Mouse (Mus musculus) forebrain, embryonic 10.5 days (tissue): Measurements from ENCODE around the gene Fancc. TPM values are rescaled to one million over a fixed set of nuclear protein-coding genes. Genes with fewer than 3 reads are reported as not detected.

Source experiments
- DNase-seq: peaks from one replicate; pipeline ENCODE4 v3.0.0-alpha.2; 2017; ENCODE audit warnings: low spot score; ENCODE audit errors: extremely low spot score
- H3K27ac ChIP-seq: fragments of 300-500 bp; sonication (generic); 2 replicates; pipeline ENCODE4 v1.5.1; 2016; ENCODE audit warnings: mild to moderate bottlenecking
- H3K27me3 ChIP-seq: fragments of 300-500 bp; sonication (generic); 2 replicates; pipeline ENCODE4 v1.6.1; 2016; ENCODE audit warnings: mild to moderate bottlenecking; ENCODE audit not compliant: poor library complexity, severe bottlenecking
- H3K36me3 ChIP-seq: fragments of 300-500 bp; sonication (generic); replicated peaks from 2 replicates; pipeline ENCODE4 v1.6.1; 2016; ENCODE audit warnings: mild to moderate bottlenecking, moderate library complexity
- H3K4me1 ChIP-seq: fragments of 300-500 bp; sonication (generic); 2 replicates; pipeline ENCODE4 v1.6.1; 2016
- H3K4me3 ChIP-seq: fragments of 300-500 bp; sonication (generic); 2 replicates; pipeline ENCODE4 v1.5.1; 2016; ENCODE audit warnings: mild to moderate bottlenecking, moderate library complexity
- H3K9me3 ChIP-seq: fragments of 300-500 bp; sonication (generic); 2 replicates; pipeline ENCODE4 v1.6.1; 2016; ENCODE audit warnings: mild to moderate bottlenecking, moderate library complexity
- WGBS: fragments of 180-500 bp; shearing (Covaris S2); methylation state at CpG from one replicate; pipeline ENCODE4 v1.1.7; 2016; 5-methylcytosine and 5-hydroxymethylcytosine counted together
- polyA plus RNA-seq: library from polyadenylated mRNA; unstranded; fragments of >200 nt; fragmentation: Nextera tagmentation; extraction: Ambion mirVana; gene quantifications from 2 replicates; pipeline ENCODE4 v1.2.1, GENCODE M21; 2016

Fancc gene
- polyA plus RNA-seq, 1 experiment from 2014 or later, result 22.4 TPM

DNA sequence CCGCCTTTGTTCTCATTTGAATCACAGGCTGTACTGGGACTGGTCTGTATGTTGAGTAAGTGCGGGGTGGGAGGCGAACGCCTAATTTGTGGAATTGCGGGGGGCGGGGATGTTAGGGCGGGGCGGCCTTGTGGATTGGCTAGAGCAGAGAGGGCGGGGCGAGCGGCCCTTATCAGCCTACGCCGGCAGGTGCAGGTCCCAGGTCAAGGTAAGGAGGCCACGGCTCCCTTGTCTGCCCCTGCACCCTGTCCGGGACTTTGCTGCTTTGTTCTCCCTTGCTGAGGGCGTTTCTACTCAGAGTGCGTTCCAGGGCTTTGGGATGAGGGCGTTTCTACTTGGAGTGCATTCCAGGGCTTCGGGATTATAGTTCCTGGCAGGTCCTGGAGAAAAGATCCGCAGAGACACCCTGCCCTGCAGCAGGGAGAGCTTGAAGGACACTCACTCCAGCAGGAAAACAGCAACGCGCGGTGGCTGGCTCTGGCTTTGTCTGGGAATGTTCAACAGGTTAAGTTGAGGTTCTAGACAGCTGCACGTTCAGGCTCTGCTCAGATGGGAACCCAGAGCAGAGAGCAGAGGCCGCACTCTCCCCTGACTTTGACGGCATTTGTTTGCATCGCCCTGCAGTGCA lies 224.4 kb downstream of the Fancc start:
- H3K36me3 ChIP-seq, result no peaks in the 10 kb centered on the region
- H3K27ac ChIP-seq, result peak overlapping the region; percentile 79
- H3K4me1 ChIP-seq, result peaks cover 56% of the 10 kb centered on the region
- DNase-seq, result peak; percentile 83
- H3K4me3 ChIP-seq, result peak overlapping the region; percentile 59
- no peaks in the 10 kb centered on the region for H3K9me3 ChIP-seq
- WGBS, result under 1% methylated on average over 27 of the region's 27 CpGs
- peaks cover 81% of the 10 kb centered on the region for H3K27me3 ChIP-seq

DNA sequence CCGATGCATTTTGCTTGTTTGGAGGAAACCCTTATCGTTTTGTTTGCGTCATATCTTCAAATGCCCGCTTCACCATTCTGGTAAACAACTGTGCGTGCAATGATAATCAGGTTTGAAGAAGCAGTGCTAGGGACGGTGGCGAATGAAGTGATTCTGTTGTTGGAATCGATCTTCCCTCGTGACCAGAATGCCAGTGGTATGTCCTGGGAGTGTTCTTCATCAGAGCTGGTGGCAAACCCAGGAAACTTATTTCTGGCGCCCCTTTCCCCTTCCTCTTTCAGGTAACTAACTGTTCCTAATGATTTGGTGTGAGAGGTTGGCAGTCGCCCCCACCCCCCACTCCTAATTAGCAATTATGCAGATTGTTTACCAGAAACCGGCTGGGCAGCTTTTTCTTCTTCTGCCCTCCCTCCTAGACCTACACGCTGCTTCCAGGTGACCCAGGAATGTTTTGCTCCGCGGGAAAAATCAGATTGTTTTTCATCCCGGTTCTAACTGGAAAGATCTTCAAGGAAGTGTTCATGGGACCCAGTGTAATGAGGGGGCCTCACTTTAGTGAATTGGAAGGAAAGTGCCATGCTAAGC lies 225.0 kb downstream of the Fancc start:
- H3K27me3 ChIP-seq, result peaks cover 75% of the 10 kb centered on the region
- no peaks in the 10 kb centered on the region for H3K9me3 ChIP-seq
- H3K4me1 ChIP-seq, result peaks cover 56% of the 10 kb centered on the region
- peak; percentile 29 for DNase-seq
- 2% methylated on average over 16 of the region's 16 CpGs for WGBS
- peak overlapping the region; percentile 59 for H3K4me3 ChIP-seq
- peak overlapping the region; percentile 79 for H3K27ac ChIP-seq
- no peaks in the 10 kb centered on the region for H3K36me3 ChIP-seq

DNA sequence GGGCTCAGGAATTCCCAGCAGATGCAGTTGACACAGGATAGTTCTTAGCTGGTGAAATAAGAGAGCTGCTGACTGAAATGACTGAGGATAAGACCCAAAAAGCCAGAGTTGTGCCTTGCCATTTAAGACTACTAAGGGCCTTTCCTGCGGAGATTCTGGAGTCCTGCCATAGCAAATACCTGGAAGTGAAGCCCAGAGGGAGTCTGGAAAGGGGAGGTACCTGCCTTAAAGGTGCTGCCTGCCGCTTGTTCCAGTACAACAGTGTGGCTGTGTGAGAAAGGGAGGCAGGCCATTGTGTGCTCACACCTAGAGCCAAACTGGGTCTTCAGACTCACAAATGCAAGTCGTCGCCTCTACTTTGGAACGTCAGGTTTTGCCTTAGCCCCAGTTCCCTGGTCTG lies 226.9 kb downstream of the Fancc start:
- peaks cover 57% of the 10 kb centered on the region for H3K4me1 ChIP-seq
- peaks cover 57% of the 10 kb centered on the region for H3K27me3 ChIP-seq
- H3K4me3 ChIP-seq, result no peak overlapping the region
- no peaks in the 10 kb centered on the region for H3K36me3 ChIP-seq
- DNase-seq, result no peak
- no peaks in the 10 kb centered on the region for H3K9me3 ChIP-seq
- WGBS, result 17% methylated on average over 5 of the region's 5 CpGs
- H3K27ac ChIP-seq, result no peak overlapping the region

DNA sequence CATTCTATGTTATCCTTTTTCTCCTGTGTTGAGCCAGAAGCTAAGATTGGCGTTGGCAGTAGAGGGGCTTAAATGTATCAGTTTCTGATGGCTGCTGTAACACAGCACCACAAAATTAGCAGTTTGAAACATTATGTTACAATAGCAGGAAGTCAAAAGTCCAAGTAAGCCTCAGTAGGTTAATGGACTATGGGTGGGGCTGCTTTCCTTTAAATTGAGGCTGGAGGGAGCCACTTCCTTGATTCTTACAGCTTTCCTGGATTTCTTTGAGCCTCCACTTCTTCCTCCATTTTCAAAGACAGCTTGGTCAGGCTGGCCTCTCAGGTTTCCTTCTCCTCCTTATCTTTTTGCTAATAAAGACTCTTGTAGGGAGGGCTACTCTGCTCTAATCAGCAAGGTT lies 228.3 kb downstream of the Fancc start:
- peaks cover 44% of the 10 kb centered on the region for H3K4me1 ChIP-seq

DNA sequence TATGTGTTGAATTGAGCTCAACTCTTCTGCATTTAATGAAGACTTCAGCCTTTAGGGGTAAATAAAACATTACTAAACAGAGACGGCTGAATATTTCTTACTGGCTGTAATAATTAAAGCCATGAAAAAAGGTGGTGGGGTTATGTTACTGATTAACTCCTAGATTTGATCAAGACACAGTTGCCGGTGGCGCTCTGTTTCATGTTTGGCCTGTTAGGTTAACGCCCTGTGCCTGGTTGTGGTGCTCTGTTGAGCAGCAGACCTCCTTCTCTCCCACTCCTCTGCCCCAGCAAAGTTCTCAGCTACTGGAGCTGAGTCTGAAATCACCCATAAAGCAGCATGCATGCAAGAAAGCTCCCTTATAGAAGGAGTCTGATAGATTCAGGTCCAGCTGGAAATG lies 228.7 kb downstream of the Fancc start:
- WGBS, result 67% methylated on average over 4 of the region's 4 CpGs
- Histone ChIP-seq H3K36me3 (no peaks in the 10 kb centered on the region), H3K4me3 (no peak overlapping the region), H3K9me3 (no peaks in the 10 kb centered on the region), H3K4me1 (peaks cover 42% of the 10 kb centered on the region), H3K27me3 (peaks cover 41% of the 10 kb centered on the region), H3K27ac (no peak overlapping the region)
- DNase-seq, result no peak

More for the DNA sequence above, 228.3 kb downstream of the Fancc start:
- Histone ChIP-seq H3K27ac (no peak overlapping the region), H3K36me3 (no peaks in the 10 kb centered on the region), H3K4me3 (no peak overlapping the region), H3K9me3 (no peaks in the 10 kb centered on the region), H3K27me3 (peaks cover 43% of the 10 kb centered on the region)
- 45% methylated on average over 1 of the region's 1 CpGs for WGBS
- DNase-seq, result no peak

DNA sequence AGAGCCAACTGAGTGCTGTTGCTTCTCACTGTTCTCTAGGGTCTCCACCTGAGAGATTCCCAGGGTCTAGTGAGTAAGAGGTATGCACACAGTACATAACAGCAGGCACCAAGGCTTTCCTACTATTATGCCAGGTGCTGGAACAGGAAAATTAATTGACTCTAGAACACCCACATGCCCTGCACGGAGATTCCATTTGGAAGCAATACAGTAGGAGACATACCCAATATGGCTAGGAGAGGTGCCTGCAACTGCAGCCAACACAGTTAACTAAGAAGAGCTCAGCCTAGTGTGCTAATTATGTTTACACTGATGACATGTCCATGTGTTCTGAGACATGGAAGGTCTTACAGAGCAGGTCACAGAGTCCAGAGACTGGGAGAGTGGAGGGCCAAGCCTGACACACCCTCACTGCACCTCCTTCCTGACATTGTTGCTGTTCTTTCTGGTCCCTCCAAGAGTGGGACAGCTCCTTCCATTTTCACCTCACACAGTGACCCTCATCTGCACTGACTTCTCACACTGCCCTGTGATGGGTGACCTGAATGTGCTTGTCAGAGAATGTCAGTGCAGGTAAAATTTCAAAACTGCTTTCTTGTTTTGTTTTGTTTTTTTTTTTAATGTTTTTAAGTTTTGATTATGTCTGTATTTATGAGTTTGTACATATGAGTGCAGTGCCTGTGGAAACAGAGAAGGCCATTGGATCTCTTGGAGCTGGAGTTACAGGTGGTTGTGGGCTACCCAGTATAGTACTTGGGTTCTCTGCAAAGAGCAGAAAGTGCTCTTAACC lies 234.7 kb downstream of the Fancc start:
- Histone ChIP-seq H3K27ac (no peak overlapping the region), H3K4me1 (peaks cover 45% of the 10 kb centered on the region)

DNA sequence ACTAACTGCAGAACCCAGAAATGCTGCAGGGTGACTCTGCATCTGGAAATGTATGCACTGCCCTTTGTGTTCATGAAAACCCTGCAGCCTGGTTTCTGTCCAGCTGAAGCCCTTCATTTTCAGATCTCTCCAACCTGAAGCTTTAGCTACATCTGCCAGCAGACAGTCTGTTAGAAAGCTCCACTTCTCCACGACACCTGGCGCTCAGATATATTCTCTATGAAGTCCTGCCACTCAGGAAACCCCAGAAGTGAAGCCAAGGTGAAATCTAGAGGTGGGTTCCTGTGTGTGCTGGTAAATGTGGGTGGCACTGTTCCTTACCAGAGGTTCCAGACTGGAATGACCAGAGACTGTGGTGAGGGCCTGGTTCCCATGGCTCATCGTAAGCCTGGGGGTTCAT lies 235.4 kb downstream of the Fancc start:
- DNase-seq, result no peak
- Histone ChIP-seq H3K4me3 (no peak overlapping the region), H3K36me3 (peaks cover 17% of the 10 kb centered on the region), H3K27ac (no peak overlapping the region), H3K9me3 (no peaks in the 10 kb centered on the region), H3K27me3 (peaks cover 4% of the 10 kb centered on the region; the same call in 1 of the 2 replicates), H3K4me1 (peaks cover 46% of the 10 kb centered on the region)
- WGBS, result 96% methylated on average over 3 of the region's 3 CpGs

More for the DNA sequence above, 234.7 kb downstream of the Fancc start:
- Histone ChIP-seq H3K27me3 (peaks cover 4% of the 10 kb centered on the region; the same call in 1 of the 2 replicates), H3K36me3 (peaks cover 10% of the 10 kb centered on the region; the same call in 1 of the 2 replicates), H3K4me3 (no peak overlapping the region), H3K9me3 (no peaks in the 10 kb centered on the region)
- DNase-seq, result no peak
- WGBS, result 96% methylated on average over 1 of the region's 1 CpGs

DNA sequence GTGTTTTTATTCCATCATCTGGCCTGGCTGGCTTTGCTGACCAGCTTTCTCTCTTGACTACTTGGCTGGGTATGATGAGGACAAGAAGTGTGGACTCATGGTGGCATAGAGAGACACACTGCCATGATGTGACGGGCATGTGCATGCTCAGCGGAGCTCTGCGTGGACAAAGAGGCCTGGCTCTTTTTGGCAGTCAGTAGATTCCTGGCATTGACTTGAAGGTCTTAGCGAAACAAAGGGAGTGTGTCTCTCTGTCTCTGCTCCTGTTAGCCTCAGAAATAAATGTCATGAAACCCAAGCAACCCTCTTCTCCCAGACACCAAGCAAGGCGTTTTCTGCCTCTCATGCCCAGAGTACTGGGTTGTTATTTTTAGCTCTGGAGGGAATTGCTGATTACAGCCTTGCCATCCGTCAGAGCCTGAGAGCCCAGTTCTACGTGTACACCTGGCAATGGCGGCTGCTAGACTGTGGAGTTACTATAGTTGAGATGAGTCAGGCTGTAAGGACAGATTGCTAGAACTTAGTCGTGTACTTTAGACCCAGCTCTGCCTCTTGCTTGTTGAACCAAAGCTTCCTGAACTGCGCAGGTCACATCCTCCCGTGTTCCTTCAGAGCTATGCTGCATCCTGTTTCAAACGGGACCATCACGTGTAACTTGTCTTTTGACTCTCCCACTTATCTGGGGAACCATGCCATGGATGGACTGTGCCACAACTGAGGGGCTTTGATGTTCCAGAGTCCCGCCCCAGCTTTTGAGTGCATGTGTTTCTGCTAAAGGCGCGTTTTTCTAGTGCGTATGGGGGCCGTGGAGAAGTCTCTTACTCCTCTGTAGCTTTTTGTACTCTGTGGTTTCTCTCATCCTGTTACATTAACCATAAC lies 236.1 kb downstream of the Fancc start:
- Histone ChIP-seq H3K9me3 (no peaks in the 10 kb centered on the region), H3K4me1 (peaks cover 46% of the 10 kb centered on the region)
- 82% methylated on average over 18 of the region's 18 CpGs for WGBS

DNA sequence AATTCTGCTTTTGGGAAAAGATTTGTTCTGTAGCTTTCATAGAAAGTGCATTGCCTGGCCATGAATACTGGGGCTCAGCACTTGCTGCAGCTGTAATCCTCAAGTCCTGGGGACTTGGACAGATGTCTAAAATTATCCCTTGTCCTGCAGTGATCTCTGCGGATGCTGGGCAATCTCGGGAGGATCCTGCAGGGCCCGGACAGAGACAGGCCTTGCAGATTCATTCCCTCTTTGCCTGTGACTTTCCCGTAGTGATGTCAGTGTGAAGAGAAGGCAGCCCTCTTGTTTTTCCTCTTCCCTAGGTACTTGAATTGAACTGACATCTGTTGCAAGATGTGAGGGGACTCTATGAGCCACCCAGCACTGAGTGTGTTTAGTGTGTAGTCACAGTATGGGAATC lies 236.9 kb downstream of the Fancc start:
- DNase-seq, result no peak

More for the DNA sequence above, 236.1 kb downstream of the Fancc start:
- no peak overlapping the region for H3K4me3 ChIP-seq
- H3K27me3 ChIP-seq, result peaks cover 4% of the 10 kb centered on the region; the same call in 1 of the 2 replicates
- H3K36me3 ChIP-seq, result peaks cover 17% of the 10 kb centered on the region
- DNase-seq, result no peak
- H3K27ac ChIP-seq, result peak overlapping the region; percentile 70

DNA sequence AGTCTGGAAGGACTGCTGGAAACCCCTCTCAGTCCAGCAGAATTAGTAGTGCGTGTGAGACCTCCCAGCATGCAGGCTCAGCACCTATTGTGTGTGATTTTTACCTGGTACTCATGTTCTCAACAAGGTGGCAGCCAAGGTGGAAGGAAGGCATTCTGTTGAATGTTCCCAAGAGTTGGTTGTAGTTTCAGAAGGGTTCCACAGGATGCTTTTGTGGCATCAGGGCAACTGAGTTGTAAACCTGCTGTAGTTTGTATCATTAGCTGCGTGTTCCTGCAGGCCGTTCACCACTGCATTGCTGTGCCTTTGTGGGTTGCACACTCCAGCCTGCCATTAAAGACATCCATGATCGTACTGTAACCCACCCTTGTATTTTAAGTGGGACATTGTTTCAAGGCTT lies 238.4 kb downstream of the Fancc start:
- 91% methylated on average over 4 of the region's 4 CpGs for WGBS
- no peak for DNase-seq
- Histone ChIP-seq H3K27ac (peak overlapping the region; percentile 44; the same call in 1 of the 2 replicates), H3K27me3 (peaks cover 4% of the 10 kb centered on the region; the same call in 1 of the 2 replicates), H3K4me3 (no peak overlapping the region), H3K4me1 (peaks cover 49% of the 10 kb centered on the region), H3K9me3 (no peaks in the 10 kb centered on the region), H3K36me3 (peaks cover 17% of the 10 kb centered on the region)

More for the DNA sequence above, 236.9 kb downstream of the Fancc start:
- peaks cover 49% of the 10 kb centered on the region for H3K4me1 ChIP-seq
- H3K4me3 ChIP-seq, result no peak overlapping the region
- 56% methylated on average over 4 of the region's 4 CpGs for WGBS
- H3K9me3 ChIP-seq, result no peaks in the 10 kb centered on the region
- H3K36me3 ChIP-seq, result peaks cover 17% of the 10 kb centered on the region
- H3K27ac ChIP-seq, result peak overlapping the region; percentile 70; the same call in 1 of the 2 replicates
- peaks cover 4% of the 10 kb centered on the region; the same call in 1 of the 2 replicates for H3K27me3 ChIP-seq

DNA sequence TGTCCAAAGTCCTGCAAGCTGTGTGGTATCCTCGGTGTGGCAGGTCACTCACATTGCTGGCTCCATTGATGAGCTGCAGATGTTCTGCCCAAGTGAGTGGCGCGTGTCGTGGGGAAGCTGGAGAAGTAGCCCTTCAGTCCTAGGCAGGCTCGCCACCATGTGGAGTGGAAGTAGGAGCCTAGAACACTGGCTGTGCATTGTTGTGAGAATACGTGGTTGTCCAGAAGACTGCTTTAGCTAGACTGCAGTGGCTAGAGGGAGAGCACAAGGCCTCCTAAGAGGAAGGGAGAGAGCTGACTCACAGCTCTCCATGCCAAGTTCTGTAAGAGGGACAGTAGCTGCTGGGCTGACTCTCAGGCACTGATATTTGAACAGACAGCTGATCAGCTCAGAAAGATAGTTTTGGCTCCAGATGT lies 238.9 kb downstream of the Fancc start:
- no peak for DNase-seq
- 73% methylated on average over 6 of the region's 6 CpGs for WGBS
- Histone ChIP-seq H3K27me3 (peaks cover 4% of the 10 kb centered on the region; the same call in 1 of the 2 replicates), H3K9me3 (no peaks in the 10 kb centered on the region), H3K27ac (peak overlapping the region; percentile 44; the same call in 1 of the 2 replicates), H3K4me1 (peaks cover 49% of the 10 kb centered on the region), H3K36me3 (peaks cover 17% of the 10 kb centered on the region), H3K4me3 (no peak overlapping the region)

DNA sequence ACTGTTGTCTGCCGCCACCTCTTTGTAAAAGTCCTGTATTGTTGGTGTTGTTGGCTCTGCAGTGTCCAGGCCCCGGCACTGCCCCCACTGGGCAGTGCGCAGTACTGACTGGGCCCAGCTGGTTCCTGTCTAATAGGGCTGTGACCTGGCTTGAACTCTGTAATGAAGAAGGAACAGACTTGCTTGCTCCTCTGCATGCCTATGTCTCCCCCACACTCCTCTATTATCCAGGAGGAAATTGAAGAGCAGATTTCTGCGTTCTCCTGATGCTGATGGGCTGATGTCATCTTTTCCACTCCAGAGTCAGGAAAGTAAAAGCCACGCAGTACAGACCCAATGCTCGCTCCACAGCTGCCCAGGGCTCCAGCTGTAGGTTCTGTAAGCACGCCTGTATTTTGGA lies 240.3 kb downstream of the Fancc start:
- Histone ChIP-seq H3K36me3 (peaks cover 10% of the 10 kb centered on the region), H3K27me3 (peaks cover 4% of the 10 kb centered on the region; the same call in 1 of the 2 replicates), H3K4me3 (no peak overlapping the region), H3K4me1 (peaks cover 48% of the 10 kb centered on the region), H3K27ac (no peak overlapping the region; the same call in 1 of the 2 replicates), H3K9me3 (no peaks in the 10 kb centered on the region)
- 65% methylated on average over 7 of the region's 7 CpGs for WGBS
- no peak for DNase-seq
